Mouse (Mus musculus): ENCODE measurements around the gene Stard13.

The Stard13 gene

DNA sequence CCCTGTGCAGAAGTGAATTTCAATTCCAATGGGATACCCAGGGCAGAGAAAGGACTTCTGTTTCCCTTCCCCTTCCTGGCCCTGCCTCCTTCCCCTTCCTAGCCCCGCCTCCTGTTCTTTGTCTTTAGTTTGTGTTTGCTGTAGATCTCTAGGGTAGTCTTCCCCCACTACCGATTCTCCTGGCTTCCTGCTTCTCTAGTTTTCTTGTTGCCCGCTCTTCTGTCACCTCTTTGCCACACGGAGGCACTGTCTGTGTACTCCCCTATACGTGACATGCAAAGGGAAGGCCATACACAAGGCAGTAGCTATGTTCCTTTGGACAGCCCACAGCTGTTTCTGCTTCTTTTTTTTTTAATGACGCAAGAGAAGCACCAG, 176.7 kb downstream of the Stard13 start:
- DNase-seq (ENCODE audit: low read depth), result peak; percentile 16

DNA sequence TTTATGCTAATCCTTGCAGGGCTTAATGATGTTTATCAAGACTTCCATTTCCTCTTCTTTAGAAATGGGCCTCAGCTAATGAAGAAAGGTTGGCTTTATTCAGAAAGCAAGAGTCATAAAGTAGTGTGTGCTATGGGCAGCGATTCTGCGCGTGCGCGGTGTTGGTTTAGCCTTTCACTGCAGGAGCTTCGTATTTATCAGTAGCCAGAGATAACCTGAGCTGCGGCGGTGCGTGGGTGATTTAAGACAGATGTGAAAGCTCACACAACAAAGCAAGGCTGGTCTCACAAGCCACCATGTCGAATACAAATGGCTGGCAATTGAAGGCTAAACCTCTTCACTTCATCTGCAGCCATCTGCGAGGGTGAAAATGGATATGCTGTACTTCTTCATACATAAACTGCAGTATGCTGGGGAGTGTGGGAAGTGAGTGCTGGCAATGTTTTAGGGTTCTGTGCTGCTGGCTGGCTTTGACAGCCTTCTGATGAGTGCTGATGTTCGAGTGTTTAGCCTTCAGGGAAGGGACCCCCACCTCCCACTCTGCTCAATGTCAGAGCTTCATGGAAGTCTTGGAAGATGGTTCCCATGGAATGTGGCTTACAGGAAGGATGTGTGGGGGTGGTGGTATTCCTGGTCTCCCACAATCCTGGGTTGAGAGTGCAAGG, 177.2 kb downstream of the Stard13 start:
- DNase-seq (ENCODE audit: low read depth), result no peak

DNA sequence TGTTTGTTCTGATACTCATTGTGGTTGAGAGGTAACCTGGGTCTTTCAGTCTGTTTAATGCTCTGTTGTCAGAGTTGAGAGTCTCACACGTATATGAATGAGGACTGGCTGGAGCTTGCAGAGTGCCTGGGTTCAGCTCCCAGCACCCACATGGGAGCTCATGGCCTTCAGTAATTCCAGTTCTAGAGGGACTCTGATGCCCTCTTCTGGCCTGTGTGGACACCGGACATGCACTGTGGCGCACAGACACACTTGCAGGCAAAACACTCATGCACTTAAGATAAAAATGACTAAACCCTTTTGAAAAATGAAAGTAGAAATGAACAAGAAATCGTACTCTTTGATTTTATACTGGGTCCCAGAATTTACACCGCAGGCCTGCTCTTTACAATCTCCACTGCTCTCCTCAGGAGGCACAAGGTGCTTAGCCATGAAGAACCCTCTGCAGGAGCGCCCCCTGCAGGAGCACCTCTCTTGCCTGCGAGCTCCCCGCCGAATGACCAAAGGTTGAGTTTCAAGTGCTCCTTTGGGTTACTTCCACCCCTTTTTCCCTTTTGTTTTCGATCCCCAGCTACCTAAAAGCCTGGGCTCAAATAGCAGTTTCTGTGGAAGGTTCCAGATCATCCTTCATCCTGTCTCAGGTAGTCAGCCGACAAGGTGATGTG, 178.1 kb downstream of the Stard13 start:
- DNase-seq (ENCODE audit: low read depth), result no peak

DNA sequence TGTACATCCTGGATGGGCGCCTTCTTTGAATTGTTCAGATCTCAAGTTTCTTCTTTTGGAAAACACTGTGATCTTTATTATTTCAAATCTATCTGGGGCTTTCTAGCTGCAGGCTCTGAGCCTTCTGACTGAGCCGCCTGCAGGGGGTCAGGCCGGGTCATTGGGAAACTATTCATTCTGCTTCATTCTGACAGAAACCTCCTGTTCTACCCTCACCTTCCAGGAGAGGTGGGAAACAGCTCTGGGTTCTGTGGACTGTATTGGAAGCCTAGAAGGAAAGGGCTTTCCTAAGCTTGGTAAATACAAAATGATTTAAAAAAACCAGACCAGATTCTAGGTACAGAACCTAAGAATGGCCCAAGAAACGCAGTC, 178.9 kb downstream of the Stard13 start:
- no peak for DNase-seq (ENCODE audit: low read depth)

DNA sequence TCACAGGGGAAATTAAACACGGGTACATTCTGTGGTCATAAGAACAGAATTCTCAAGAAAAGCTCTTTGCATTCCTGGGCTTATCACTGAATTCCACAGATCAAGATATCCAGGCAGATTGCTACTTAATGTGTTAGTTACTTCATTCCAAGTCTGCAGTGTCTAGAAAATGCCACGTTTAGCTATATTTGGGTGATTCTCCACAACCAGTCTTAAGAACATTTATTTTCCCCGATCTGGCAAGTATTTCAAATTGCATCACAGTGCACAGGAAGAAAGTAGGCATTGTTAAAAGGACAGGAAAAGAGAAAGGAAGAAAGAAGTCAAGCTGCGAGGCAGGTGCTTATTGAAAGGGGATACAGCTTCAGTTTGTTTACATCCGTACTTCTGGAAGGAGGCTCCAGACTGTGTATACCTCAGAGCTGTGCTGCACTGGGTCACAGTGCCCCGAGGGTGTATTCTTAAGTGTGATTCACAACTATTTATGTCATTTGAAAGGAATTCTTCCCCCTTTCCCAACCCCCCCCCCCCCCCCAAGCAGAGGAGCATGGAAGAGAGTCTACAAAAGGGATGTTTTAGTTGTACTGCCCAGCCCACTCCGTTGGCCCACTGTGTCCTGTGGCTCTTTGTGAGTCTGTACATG, 179.4 kb downstream of the Stard13 start:
- no peak for DNase-seq (ENCODE audit: low read depth)

DNA sequence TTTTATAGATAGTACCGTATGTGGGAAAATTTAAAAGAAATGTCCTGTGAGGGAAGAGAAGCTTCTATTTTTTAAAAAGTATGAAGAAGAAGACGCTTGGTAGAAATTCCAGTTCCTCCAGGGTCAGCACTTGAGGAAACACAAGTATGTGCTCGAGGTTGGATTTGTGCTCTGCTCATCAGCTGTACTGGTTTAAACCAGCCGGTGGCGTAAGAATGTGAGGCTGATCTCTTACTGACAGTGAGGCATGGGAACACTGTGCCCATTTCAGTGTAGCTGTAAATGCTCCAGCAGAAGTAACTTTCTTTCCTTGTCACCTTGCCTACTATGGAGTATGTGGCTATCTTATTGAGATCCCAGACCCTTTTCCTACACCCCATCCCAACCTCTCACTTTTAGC, 180.4 kb downstream of the Stard13 start:
- no peak for DNase-seq (ENCODE audit: low read depth)

DNA sequence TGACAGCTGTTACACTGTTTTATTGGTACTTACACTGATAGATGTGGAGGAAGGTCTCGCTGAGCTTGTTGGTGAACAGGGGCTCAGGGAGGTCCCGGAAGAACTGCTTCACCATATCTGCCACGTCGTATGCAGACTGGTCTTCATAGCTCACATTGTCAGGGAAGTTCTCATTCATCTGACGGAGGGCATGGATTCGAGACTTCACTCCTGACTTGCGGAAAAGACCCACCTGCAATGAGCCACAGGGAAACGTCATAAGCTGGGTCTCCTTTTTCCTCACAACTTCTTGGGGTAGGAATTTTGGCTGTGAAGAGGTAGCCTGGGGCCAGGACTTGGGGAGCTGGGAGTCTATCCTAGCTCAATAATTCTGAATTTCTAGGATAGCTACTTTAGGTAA, 181.3 kb downstream of the Stard13 start:
- no peak for DNase-seq (ENCODE audit: low read depth)

DNA sequence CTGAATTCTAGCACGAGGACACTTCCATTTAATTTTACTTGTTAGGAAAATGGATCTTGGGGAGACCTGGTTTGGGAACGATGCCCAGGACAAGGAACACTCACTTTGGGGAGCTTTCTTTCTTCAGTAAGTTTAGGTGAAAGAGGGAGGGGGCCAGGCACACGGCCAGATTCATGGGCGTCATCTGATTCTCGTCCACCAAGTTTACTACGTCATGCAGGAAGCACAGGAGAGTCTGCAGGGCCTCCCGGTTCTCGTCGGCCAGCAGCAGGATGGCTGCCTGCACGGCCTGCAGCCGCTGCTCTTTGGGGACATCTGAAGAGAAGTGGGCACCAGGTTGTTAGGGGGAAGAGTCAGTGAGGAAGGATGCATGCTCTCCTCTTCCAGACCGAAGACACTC, 186.1 kb downstream of the Stard13 start:
- DNase-seq (ENCODE audit: low read depth), result no peak

DNA sequence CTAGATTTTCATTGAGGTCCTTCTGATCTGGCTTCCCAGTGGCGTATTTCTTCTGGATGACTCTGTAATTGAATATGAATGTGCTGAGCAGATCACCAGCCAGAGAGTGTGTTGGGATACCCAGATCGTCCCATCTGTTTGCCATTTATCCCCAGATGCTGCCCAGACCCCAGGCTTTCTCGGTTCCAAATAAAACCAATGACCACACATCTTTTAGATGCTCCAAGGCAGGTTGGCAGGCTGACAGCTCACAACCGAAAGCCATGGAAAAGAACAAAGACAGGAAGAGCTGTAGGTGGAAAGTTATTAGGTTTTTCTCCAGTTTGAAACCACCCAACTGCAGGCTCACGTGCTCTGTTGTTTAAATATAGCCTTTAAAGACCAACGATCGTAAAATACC, 186.7 kb downstream of the Stard13 start:
- DNase-seq (ENCODE audit: low read depth), result no peak

DNA sequence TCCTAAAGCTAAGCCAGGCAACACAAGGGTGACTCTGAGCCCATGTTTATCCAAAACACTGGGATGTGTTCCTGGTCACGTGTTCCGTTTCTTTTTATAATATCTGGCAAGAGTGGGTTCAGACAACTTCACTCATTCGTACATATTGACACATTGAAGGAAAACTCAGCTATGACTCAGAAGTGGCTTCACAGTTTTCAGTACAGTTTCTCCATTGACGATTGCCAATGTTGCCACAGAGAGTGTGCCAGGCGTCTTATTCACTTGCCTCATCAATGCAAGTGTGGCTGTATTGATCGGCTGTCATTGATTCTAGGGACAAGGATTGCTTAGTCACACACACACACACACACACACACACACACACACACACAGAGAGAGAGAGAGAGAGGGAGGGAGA, 187.5 kb downstream of the Stard13 start:
- DNase-seq (ENCODE audit: low read depth), result no peak

DNA sequence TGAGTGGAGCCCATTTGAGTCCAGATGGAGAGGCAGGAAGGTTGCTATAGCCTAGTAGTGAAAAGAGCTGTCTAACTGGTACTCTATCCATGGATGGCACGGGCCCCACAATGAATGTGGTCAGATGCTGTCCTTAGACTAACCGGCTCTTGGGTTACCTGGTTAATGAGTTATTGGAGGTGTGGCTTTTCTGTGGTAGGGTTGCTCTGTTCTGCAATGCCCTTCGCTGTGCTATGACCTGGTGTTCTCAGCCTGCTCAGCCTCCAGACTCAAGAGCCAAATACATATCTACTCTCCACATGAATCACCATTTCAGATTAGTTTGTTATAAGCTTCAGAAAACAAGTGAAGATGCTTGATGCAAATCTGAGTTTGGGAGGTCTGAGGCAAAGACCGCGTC, 190.7 kb downstream of the Stard13 start:
- no peak for DNase-seq (ENCODE audit: low read depth)

DNA sequence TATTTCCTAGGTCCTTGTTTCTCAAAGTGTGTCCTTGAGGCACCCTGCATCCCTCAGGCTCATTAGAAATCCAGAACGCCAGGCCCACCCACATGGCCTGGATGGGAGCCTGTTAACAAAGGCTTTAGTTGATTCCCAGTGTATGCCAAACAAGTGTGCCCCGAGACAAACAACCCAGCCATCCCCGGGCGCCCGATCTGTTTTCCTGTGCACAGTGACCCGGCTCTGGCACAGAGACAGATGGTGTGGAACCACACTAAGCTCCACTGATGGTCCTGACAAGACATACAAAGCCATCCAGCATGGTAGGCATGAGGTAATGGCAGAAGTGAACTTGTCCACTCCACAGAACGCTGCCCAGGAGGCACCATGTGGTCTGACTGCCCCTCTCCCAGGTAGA, 195.8 kb downstream of the Stard13 start:
- DNase-seq (ENCODE audit: low read depth), result no peak

DNA sequence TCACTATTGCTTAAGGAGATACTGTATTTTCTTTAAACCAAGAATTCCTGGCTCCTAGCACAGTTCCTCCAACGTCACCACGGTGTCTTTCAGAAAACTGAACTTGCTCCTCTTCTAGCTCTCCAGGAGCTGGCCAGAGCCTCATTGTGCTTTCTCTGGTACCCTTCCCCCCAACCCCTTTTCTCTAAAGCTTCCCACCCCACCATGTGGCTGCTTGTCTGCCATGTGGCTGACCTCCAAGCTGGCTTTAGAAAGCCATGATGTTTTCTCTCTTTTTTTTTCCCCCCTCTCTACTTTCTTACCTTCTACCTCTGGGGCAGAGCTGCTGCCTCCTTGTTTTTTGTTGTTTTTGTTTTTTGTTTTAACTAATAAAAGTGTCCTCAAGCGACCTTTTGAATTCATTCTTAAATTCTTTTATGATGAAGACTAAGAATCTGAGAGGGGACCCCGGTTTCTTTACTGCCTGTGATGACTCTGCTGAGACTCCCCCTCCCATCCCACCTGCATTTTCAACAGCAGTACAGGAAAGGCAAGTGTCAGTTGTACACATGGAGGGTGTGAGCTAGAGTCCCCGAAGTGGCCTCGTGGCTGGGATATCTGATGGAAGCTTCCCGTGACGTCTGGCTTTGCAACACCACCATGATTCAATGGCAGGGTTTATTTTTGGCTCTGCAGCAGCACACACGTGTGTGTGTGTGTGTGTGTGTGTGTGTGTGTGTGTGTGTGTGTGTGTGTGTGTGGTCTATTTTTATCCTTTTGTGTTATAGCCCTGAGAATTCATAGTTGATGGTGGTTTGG, 198.7 kb downstream of the Stard13 start:
- DNase-seq (ENCODE audit: low read depth), result no peak

DNA sequence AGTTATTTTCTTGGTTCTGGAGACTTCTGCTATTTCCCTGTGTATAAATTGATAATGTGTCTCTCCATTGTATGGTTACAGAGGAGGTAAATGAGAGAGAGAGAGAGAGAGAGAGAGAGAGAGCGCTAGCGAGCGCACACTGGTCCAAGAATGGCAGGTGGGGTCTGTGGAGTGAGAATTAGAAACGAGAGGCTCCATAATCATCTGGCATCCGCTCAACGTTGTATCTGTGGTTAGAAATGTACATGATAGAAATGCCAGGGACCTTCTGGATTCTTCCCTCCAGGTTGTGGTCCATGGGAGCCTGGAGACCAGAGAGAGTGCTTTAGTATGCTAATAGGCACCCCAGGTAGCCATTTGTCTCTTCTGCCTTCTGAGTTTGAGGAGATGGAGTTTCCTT, 204.7 kb downstream of the Stard13 start:
- DNase-seq (ENCODE audit: low read depth), result no peak

DNA sequence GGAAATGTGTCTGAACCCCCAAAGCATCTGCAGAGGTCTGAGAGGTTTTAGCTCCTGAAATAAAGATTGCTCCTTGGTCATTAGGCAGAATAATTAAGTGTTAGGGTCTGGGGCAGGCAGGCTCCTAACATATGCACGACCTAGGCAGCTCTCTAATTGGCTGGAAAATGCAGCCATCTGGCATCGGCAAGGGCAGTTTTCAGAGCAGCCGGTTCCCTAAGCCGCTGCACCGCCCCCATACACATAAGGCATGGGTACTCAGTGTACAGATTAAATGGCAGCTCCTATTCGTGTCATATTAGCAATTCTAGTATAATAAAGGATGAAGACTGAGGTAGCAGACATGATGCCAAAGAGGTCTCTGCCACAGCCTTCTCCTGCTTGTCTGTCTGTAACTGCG, 206.5 kb downstream of the Stard13 start:
- DNase-seq (ENCODE audit: low read depth), result no peak

DNA sequence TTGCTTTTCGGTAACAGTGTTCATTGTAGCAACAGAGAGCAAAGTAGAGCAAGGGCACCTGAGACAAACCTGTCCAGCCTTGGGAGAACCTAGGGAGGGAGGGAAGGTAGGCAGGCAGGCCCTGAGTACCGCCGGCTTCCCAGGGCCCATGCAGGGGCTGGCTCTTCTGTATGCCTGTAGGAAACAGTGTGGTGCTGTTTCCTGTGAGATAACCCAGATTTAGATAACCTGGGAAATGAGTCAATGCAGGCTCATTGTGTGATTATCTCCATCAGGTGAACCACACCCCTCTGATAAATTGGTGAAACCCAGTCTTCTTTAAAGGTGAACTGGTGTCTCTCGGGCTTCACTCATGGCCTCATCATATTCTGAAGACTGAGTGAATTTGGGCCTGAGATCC, 207.6 kb downstream of the Stard13 start:
- DNase-seq (ENCODE audit: low read depth), result no peak

DNA sequence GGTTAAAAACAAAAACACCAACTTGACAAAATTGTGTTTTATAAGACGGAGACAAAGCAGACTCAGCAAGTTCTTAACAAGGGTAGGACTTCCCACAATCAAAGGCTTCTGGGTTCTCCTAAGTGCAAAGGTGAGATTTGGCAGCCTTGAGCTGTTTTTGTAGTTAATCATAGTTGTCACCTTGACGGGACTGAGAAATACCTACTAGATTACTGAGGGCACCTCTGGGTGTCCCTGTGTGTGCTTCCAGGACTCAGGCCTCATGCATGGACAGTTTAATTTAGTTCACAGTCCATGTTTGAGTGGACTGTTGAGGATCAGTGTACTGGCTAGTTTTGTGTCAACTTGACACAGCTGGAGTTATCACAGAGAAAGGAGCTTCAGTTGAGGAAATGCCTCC, 209.2 kb downstream of the Stard13 start:
- no peak for DNase-seq (ENCODE audit: low read depth)

DNA sequence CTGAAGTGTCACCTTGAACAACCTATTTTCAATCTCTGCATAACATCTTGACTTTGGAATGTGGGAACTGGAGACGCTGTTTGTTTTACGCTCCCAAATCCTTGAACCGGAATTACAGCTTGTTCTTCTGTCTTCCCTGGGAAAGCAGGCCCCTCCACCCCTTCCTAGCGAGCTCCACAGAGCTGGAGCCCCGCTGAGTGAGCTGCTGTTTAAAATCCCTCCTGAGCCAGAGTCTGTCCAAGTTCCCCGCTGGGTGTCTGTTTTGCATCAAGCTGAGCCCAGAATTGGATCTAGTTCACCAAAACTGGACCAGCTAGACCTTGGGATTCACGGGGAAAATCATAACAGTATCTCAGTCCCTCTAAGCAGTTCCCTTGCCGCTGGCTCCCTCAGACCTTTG, 210.2 kb downstream of the Stard13 start:
- no peak for DNase-seq (ENCODE audit: low read depth)

DNA sequence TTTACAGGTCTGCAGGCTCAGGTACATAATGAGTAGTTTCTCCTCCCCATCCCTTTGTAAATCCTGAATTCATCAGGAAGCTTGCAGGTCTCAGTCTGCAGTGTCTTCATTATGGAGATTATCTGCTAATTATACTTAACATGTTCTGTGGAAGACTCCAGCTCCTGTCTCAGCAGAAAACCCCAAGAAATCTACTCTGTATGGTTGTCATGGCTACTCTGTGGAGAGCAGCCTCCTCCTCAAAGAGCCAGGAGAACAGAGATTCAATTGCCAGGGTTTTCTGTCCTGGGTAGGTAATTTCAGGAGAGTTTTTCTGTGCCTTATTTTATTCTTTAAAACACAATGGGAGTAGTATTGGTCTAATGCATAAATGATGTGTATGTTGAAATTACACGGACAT, 210.7 kb downstream of the Stard13 start:
- DNase-seq (ENCODE audit: low read depth), result no peak

DNA sequence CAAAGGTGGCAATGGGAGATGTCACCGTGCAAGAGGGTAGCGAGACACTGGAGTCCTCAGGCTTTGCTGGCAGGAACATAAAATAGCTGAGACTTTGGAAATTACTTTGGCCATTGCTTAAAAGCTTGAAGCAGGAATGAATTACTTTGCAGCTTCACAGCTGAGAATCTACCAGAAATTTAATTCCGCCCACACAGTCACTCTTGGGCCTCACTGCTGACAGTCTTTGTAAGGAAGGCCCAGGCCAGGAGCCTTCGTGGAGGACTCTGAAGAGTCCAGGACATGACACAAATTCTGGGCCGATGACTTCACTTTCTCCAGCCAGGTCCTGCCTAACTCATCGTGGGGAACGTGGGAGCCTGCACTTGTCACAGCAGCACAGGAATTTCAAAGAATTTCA, 211.6 kb downstream of the Stard13 start:
- no peak for DNase-seq (ENCODE audit: low read depth)

DNA sequence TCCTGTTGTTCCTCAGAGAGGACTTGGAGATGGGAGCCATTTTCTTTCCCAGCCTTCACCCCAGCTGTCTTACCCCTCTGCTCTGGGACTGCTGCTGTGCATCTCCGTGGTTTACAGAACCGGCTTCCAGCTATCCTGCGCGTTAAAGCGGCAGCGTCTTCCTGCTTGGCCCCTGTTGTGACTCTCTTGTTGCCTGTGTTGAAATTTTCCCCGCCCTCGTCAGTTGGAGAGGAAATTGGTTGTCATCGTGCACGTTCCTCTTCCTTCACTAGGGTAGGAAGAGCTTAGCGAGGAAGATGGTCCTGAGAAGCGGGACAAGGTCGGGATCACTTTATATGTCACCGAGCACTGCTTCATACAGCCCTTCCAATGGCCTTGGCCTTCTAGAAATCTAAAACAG, 212.8 kb downstream of the Stard13 start:
- DNase-seq (ENCODE audit: low read depth), result peak; percentile 8

DNA sequence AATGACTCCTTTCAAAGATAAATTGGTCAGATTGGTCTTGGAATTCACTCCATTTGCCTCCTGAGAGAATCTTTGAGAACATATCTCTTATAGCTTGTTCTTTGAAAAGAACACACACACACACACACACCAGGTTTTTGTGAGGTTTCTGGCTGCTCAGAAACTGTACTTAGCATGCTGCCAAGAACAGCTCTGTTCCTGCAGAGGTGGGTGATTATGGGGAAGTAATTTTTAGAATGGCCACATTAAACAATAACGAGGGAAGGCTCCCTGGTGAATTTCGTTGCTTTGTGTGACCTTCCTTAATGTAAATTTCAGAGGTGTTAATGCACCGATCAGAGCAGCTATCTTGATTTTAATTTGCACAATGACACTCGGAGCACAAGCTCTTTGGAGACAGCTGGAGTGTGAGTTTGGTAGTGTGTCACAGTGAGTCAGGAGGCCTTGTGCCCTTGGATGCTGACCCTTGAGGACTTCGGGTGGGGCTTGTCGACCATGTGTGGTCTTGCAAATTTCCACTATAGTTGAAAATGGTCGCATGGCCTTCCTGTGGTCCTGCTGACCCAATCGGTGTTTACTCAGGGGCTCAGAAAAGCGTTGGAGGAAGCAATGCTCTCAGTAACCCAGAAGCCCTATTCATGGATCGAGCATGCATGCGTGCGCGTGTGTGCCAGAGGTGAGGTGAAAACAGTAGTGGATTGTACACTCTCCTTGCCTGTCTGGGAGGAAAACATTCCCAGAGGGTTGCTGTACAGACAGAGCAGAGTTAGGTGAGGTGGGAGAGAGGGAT, 213.4 kb downstream of the Stard13 start:
- no peak for DNase-seq (ENCODE audit: low read depth)
